Mouse (Mus musculus): ENCODE results near the gene Zcchc17.

The Zcchc17 gene

DNA sequence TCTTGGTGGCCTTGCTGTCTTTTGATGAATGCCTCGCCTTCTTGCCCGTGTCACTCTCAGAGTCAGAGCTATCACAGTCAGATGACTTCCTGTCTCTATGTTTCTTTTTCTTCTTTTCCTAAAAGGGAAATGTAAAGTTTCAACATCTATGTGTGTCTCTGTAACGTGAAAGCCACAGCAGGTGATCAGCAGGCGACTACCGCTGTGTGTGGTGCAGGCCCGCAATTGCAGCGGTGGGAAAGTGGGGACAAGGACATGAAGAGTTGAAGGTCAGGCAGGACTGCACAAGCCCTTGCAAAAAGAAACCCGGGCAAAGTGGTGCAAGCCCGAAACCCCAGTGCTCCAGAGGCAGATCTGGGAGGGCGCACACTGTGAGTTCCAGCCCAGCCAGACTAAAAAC lies 43.1 kb downstream of the Zcchc17 start:
- DNase-seq (ENCODE audit: low spot score) = no peak

DNA sequence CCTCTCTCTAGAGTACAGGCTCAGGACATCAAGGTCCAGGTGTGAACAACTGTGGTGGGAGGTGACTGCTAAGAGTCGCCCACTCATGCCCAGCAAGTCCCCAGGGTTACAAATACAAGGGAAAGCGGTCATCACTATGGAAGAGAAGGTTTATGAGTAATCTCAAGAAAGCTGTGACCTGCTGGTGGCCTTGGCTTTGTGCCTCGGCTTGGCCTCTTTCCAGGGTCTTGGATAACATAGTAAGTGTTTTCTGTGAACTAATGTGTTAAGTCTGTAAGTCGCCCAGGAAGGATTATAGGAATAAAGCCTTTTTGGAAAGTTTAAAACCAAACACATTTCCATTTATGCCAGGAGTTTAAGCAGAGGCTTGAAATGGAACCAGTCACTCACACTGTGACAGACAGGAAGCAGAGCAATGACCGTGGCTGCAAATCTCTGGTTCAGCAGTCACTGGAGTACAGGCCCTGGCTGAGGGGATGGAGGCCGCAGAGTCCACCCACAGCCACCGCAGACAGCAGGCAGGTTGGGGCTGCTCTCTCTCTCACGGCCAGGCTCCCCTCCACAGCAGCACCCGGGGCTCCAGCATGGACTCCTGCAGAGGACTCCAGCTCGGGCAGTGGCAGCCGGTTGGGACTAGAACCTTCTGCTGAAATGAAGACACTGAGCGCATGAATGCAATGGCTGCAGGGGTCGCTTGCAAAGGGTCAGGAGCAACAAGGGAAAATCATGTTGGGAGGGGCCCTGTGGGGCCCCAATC lies 43.8 kb downstream of the Zcchc17 start:
- no peak for DNase-seq (ENCODE audit: low spot score)

DNA sequence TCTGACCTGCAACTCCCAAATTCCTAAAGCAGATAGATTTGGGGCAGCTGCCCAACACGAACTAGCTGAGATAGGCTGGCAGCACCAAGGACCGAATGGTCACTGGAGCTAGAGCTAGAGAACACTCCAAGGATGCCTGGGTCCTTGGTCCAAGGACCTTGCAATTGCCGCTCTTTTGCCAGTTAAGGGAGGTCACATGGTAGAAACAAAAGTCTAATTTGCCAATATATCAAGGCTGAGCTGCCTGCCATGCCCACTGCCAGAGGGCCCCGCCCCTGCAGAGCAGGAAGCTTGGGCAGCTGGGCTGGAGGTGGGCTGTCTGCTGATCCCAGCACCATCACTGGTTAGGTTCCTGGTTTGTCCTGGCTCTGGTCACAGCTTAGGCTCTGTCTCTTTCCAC lies 46.2 kb downstream of the Zcchc17 start:
- no peak for DNase-seq (ENCODE audit: low spot score)

DNA sequence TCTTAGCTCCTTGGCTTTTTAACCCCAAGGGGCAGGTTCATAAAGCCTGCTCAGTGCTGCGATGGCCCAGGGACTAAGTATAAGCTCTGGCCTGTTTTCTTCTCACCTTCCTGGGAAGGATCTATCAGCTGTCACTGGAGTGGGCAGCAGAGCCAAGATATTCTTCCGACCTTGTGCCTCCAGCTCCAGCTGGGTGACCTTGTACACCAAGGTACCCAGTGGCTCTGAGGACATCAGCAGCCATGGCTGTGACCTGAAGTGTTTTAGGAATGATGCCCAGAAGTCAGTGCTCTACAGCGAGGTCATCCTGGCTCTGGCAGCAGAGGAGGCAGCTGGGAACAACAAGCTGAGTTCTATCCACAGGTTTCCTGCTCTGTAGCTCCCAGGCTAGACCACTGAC lies 47.2 kb downstream of the Zcchc17 start:
- DNase-seq (ENCODE audit: low spot score) = no peak

DNA sequence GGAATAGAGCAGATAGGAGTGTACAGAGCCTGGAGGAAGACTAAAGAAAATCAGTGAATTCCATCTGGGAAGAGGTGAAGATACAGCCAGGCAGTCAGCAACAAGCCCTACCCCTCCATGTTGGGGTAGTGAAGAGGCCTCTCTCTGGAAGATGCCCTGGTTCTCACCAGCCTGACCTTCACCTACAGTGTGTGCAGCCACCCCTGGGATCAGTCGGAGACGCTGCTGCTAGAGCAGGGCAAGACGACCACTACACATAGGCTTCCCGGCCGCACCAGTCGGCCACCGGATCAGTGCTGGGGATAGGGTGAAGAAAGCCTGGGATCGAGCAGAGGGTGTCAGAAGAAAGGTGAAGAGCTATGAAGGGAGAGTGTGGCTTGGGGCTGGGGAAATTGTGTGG lies 50.5 kb downstream of the Zcchc17 start:
- DNase-seq (ENCODE audit: low spot score) = no peak

DNA sequence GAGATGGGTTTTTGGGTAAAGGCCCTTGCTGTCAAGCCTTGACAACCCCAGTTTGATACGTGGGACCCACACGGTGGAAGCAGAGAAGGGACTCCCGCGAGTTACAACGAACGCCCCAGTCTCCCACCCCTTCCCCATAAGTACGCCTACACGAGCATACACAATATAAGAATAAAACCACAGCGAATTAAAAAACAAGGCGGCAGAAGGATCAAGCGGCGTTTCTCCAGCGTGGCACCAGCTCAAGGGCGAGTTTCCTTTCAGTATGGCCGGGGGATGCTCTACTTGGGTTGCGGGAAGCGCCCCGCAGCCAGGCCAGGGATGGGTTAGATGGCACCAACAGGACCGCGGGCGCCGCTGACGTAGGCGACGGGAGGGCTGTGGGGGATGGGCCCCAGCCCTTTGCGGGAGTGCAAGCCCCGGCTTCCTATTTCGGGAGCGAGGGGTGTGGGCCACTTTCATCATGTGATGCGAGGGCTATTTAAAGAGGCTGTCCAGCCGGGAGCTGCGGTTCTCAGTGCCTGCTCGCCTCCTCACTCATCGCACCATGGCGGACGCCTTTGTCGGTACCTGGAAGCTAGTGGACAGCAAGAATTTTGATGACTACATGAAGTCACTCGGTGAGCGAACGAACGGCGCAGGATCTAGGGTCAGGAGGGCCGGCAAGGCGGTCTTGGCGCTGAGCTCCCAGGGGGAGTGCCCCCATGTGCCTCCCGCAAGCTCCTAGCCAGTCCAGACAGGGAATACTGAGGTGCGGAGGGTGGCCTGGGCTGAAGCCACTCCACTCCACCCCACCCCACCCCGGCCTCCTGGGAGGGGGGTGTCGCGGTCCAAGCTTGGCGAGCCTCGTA lies 51.3 kb downstream of the Zcchc17 start, which contains the start of the genes Fabp3 and Gm10570:
Gene Fabp3 (plus strand): TSS at position 365 of the 851 bp plus-strand sequence.
Gene Gm10570 (minus strand): TSS at position 444 of the 851 bp plus-strand sequence.
- no peak for DNase-seq (ENCODE audit: low spot score)

DNA sequence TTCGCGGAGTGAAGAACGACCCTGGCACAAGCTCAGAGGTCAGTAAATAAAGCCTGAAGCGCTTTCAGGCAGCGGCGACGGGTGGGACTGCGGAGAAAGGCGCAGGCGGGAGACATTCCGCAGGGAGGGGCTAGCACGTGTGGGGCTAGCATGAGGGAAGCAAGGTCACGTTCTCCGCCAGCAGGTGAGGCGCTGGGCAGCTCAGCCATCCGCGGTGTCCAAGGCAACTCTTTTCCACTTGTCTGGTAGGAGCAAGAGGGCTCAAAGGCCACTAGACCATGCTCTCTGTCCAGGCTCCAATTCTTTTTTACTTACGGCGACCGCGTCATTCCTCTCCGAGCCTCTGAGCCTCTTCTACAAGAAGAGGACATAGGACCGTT lies 51.9 kb downstream of the Zcchc17 start:
- DNase-seq (ENCODE audit: low spot score) = no peak

DNA sequence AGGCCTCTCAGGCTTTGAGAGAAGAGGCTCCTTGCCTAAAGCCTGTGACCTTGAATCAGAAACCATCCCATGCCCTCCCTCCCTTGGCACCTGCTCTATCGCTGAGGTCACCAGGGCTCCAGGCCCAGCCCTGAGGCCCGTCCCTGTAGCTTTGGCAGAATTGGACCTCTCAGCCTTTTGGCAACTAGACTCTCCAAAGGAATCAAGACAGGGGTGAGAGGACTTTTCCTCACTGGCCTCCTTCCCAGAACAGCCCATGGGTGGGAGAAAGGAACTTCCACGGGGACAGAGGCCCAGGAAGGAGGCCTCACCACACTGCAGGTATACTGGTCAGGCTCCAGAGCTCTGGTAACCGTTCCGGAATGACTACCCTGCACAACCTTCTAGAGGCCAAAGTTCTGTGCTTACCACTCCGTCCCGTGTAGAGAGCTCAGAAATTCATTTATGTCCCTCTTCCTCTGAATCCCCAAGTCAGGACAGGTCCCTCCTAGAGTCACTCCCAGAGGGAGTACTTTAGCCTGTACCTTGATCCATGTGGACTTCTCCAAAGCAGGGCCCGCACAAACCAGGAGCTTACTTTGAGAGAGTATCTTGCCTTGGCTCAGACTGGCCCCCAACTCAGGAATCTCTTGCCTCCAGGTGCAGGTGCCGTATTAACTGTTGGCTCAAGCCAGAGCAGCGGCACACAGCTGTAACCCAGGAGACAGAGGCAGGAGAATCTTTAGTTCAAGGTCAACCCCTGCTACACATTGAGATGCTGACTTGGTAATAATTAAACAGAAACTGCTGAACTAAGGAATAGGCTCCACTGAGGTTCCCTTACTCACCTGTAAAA lies 52.7 kb downstream of the Zcchc17 start:
- DNase-seq (ENCODE audit: low spot score) = no peak

DNA sequence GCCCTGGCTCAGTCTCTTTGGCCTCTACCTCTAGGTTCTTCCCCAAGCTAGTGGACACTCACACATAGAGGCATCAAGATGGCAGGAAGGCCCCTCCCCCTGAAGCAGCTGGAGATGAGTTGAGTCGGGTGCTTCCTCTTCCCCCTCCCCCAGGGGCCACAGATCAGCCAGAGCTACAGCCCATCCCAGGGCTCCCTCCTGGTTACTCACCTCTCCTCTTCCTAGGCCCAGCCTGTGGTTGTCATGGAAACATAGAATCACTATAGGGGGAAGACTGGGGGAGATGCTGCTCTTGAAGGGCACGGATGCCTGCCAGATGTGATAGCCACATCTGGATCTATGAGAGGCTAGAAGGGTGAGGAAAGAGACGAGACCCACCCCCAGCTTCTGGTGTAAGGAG lies 55.0 kb downstream of the Zcchc17 start:
- no peak for DNase-seq (ENCODE audit: low spot score)

DNA sequence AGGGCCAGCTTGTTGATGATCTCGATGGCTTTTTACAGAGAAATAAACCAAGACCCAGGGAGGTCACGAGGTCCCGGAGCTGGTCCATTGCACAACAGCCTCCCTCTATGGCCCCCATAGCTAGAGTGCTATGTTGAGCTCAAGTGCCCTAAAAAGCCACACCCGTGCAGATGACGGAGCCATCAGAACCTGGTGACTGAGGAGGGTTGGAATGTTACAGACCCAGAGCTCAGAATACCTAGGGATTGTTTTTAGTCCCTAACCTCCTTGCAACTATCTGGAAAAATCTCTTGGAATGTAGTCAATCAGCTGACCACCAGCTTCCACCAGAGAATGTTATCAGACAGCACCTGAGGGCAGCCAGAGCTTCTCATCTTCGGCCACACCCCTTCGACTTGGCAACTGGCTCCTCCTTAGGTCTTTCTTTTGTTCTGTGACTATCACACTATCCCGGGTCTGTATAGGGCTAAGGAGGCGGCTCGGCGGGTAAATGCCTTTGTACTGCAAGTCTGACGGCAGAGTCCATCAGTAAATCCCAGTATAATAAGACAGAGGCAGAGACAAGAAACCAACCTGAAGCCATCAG lies 57.4 kb downstream of the Zcchc17 start:
- DNase-seq (ENCODE audit: low spot score) = no peak

DNA sequence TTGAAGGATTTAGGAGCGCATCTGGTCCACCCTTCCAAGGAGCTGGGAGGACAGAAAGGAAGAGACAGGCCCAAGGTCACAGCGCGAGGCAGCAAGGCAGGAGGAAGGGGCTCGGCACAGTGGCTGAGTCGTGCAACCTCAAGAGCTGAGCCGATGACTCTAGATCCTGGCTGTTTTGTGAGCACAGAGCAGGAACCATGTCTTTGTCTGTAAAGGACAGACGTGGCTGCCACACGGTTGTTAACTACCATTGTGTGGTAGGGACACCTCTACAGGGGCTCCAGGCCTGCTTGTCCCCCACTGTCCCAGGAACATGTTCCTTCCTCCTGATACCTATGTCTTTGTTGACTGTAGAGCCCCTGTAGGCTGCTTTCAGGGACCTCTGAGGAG lies 60.1 kb downstream of the Zcchc17 start:
- no peak for DNase-seq (ENCODE audit: low spot score)

DNA sequence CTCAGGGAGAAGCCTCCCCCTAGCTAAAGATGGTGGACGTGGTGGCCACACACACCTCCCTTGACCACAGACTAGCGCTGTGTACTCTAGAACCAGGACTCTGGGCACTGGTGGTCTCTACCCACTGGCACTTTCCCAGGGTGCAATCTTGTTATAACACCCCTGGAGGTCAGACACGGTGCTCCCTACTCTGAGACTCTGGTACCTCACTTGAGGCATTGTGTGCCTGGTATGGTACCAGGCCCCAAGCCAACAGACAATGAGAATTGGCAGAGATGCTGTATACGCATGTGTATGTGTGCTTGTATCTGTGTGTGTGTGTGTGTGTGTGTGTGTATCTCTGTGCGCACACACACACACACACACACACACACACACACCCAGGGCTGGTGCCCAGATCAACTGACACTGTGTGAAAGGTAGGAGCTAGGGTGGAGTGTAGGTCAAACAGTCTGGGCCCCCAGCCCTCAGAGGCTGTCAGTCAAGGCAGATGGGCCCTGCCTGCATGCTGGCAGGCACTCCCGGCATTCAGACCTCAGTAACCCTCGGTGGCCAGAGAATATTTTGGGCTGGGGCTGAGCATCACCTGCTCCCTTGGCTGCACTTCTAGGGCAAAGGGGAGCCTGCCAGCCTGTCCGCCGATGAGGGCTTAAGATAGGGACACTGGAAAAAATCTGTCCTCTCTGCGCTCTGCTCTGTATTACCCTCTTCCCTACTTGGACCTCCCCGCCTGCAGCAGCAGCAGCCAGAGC lies 60.7 kb downstream of the Zcchc17 start:
- DNase-seq (ENCODE audit: low spot score) = no peak

DNA sequence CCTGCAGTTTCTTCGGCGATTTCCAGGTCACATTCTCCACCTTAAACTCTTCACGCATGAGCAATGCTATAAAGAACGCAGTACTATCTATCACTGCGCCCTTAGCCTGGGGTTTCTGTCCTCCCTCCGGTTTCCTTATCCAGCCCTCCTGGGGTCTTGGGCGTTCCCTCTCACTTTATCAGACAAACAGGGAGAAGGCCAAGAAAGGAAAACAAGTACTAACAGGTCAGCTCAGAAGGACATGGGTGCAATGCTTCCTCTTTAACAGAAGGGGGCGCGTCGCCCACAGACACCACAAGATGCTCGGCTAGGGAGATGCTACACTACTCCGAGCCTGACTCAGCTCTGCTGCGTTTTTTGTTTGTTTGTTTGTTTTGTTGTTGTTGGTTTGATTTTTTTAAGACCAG lies 62.6 kb downstream of the Zcchc17 start:
- no peak for DNase-seq (ENCODE audit: low spot score)

DNA sequence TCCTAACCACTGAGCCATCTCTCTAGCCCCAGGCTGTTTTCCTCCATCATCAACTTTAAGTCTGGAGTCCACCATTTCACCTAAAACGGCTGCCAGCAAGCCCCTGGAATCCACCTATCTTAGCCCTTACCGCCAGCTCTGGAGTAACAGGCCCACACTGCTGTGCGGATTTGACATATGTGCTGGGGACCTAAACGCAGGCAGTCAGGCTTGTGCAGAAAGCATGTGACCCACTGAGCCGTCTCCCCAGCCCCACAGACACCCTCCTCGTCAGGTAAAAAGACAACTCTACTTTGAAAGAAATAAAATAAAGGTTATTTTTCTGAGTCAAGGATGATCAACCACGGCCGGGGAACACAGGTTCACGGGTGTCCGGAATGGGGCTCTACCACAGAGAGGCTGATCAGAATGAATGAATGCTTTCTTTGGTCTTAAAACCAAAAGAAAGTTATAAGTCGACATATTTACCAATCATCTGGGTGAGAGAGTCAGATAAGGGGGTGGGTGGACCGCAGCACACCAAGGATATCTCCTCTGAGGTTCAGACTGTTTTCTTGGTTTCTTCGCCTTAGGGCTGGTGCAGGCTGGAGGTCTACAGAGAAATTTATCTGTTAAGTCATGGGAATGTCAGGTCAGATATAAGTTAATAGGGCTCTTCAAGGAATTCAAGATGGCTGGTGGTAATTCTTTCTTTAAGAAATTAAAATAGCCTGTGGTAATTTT lies 63.3 kb downstream of the Zcchc17 start:
- DNase-seq (ENCODE audit: low spot score) = no peak

DNA sequence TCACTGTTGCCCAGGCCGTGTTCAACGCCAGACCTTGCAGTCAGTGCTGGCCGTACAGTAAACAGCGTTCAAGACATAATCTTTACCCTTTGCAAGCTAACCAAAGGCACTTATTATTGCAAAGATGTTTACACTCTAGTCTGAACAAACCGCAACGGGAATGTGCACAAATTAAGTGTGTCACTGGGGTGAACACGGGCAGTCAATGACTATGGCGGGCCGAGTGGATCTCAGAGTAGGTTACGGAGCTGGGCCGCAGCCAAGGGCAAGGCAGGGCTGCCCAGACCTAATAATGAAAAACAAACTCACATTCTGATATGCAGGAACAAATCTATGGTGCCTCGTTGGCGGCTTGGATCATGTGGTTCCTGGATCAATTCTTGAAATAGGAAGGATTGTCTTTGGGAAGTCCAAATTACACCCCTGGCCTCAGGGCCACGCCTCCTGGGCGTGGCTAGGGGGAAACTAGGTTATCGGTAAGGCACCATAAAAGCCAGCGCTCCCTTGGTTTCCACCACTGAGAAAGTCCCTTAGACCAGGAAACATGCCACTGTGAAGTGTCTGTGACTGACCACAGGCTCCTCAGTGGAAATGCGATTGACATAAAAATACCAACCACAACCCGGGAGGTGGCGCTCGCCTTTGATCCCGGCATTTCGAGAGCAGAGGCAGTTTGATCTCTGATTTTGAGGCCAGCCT lies 64.5 kb downstream of the Zcchc17 start:
- no peak for DNase-seq (ENCODE audit: low spot score)

DNA sequence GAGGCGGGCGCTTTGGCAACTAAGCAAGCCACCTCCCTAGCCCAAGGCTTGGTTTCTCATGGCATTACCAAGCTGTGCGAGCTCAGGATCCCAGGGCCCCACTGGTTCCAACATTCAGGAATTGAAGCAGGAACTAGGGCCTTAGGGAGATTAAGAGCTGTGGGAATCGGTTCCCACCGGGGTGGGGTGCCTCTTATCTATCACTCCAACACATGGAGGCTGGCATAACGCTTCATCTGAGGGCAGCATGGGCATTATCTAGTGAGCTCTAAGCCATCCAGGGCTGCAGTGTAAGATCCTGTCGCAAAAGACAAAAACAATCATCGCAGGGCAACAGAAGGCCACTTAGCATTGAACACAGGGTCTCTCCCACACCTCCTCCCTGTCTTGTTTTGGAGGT lies 65.2 kb downstream of the Zcchc17 start:
- DNase-seq (ENCODE audit: low spot score) = no peak

DNA sequence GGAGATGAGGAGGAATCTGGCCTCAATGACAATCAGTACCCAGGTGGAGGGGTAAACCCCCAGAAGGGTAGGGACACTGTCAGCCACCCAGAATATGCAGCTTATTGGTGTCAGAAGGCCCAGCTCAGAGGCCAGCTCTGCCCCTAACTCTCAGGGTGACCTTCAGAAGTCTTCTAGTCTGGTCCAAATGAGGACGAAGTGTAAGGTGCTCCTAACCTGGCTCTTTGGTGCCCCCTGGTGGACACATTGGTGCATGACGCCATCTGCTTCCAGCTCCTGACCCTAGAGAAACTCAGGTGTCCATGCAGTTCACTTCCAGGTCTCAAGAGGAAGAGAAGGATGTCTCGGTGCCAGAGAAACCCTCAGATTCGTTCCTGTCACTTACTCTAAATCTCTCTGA lies 67.5 kb downstream of the Zcchc17 start:
- DNase-seq (ENCODE audit: low spot score) = peak; percentile 69

DNA sequence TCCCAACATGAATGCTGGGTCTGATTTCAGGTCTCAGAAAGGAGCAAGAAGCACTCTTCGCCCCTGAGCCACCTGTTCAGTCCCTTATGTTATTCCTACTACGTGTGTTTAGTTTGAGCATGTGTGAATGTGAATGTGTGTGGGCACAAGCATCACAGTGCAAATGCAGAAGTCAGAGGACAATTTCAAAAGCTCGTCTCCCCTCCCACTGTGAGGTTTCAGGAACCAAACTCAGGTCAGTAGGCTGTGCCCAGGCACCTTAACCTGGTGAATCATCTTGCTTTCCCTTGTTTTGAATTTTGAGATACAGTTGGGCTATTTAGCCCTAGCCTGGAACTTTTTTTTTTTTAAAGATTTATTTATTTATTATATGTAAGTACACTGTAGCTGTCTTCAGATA lies 69.9 kb downstream of the Zcchc17 start:
- DNase-seq (ENCODE audit: low spot score) = no peak

DNA sequence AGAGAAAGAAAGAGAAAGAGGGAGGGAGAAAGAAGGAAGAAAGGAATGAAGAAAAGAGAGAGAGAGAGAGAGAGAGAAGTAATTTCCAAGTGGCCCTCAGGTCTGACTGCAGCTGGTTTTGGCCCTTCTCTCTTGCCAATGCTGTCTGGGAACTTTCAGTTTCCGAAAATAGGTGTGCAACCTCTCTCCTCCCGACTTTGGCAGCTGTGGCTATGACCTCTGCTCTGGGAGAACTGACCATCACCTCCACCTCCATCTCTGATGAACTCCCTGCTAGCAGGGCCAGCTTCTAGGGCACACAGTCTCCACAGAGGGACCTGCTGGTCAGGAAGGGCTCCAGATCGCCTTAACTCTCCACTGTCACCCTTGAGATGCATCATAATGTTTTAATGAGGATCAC lies 73.2 kb downstream of the Zcchc17 start:
- no peak for DNase-seq (ENCODE audit: low spot score)

DNA sequence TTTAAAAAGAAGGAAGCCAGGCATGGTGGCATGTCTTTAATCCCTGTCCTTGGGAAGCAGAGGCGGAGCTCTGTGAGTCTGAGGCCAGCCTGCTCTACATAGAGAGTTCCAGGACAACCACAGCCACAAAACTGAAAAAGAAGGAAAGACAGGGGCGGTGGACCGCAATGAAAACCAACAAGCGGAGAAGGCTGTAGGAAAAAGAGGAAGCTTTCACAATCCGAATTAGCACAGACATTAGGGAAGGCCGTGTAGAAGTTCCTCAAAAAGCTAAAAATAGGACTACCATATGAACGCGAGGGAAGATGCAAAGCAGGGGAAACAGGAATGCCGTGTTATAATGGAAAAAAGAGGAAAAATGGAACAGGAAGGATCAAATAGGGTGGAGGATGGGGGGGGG lies 75.9 kb downstream of the Zcchc17 start:
- DNase-seq (ENCODE audit: low spot score) = no peak

Measured in ovary, postnatal 14 days (tissue).